8 mouse cellular contexts compared by ENCODE assay signal in the genomic region with DNA sequence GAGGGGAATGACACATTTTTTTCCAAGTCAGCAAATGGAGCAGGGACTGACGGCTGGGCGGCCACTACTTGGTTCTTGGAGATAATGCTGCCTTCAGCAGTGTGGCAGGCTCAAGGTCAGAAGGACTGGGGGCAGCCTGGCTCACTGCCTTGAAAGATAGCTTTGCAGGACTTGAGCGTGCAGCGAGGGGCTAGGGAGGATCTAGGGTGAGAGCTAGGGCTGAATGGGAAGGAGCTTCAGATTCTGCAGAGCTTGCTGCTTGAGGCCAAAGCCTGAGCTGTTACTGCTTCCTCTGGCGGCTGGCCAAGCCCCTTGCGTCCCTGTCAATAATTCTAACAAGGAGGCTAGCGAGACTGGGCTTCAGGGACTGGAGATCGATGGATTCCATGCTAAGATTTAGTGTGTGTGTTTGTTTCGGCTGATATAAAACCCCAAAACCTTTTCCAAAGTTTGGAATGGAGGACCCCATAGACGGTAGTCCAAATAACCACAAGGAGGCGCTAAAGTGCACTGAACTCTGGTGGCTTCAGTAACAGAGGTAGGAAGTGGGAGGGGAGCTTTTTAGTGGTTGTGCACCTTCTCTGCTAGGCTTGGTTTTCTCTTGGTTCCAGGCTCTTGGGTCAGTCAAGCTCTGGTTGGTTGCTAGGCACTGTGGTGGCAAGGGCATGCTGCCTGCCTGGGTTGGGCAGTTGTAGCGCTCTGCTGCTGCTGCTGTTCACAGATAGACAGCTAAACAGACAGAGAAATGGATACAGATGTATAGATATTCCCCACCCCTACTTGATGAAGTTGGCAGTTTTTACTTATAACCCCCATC. TPM values are rescaled to one million over a fixed set of nuclear protein-coding genes. Genes with fewer than 3 reads are reported as not detected.
DNase-seq lines count a peak whose midpoint lies in the region; ATAC-seq and TF ChIP-seq lines count a peak whose summit lies in the region.

No protein-coding gene starts in this region.

- peak overlapping the region; percentile 56 for H3K9ac ChIP-seq in hindbrain, embryonic 16.5 days (ENCODE audit: low read depth, low read length)

- 12% methylated on average over 12 of the region's 12 CpGs for WGBS in hindbrain, embryonic 16.5 days
- 12% methylated on average over 8 of the region's 12 CpGs for WGBS in macrophage (ENCODE audit: missing documents)

- ATAC-seq in hindbrain, embryonic 16.5 days, result peak; percentile 58

- H3K27me3 ChIP-seq in hindbrain, embryonic 16.5 days (replicated peaks; ENCODE audit: control insufficient read depth, insufficient read depth, low read length), result no peaks in the 10 kb centered on the region

- H3K4me1 ChIP-seq in hindbrain, embryonic 16.5 days (ENCODE audit: control insufficient read depth, insufficient read depth, low read depth, low read length), result peaks cover 32% of the 10 kb centered on the region

- no peak overlapping the region for H3K4me3 ChIP-seq in hindbrain, embryonic 16.5 days (ENCODE audit: low read length)
- peak overlapping the region; percentile 33; the same call in 1 of the 2 replicates for H3K4me3 ChIP-seq in left cerebral cortex, adult 2 months
- H3K4me3 ChIP-seq in macrophage (ENCODE audit: inconsistent target), result peak overlapping the region; percentile 25; the same call in 1 of the 2 replicates

- peaks cover 25% of the 10 kb centered on the region for H3K36me3 ChIP-seq in hindbrain, embryonic 16.5 days (ENCODE audit: control insufficient read depth, insufficient read depth, low read length)
- H3K36me3 ChIP-seq in macrophage (ENCODE audit: inconsistent target), result peaks cover 31% of the 10 kb centered on the region; the same call in 1 of the 2 replicates

- H3K27ac ChIP-seq in hindbrain, embryonic 16.5 days (ENCODE audit: low read depth, low read length), result peak overlapping the region; percentile 96
- peak overlapping the region; percentile 95 for H3K27ac ChIP-seq in left cerebral cortex, adult 2 months
- peak overlapping the region; percentile 100 for H3K27ac ChIP-seq in macrophage

- peak; percentile 85 for TF ChIP-seq CTCF in left cerebral cortex, adult 2 months (IDR thresholded peaks at IDR 0.05)

- DNase-seq in ZHBTc4 (ENCODE audit: low read depth, low spot score), result peak; percentile 89
- peak; percentile 63 to 65 for DNase-seq in cerebellum, postnatal 25 days
- DNase-seq in gastrocnemius, adult 18-20 months (ENCODE audit: low spot score), result peak; percentile 81
- DNase-seq in left cerebral cortex, adult 2 months (ENCODE audit: extremely low spot score in 1 of 2, low spot score in 2 of 2), result peak; percentile 43 to 51
- DNase-seq in right cerebral cortex, postnatal 10 days (ENCODE audit: low spot score in 2 of 2), result peak; percentile 80
- DNase-seq in urinary bladder, postnatal 36 days (ENCODE audit: low spot score in 2 of 2), result peak; percentile 59 to 62

- peak overlapping the region; percentile 21; the same call in 1 of the 2 replicates for H3K4me2 ChIP-seq in hindbrain, embryonic 16.5 days (ENCODE audit: low read length)

- no peaks in the 10 kb centered on the region for H3K9me3 ChIP-seq in hindbrain, embryonic 16.5 days (ENCODE audit: control insufficient read depth, low read length)

- intact Hi-C loops in left cerebral cortex, adult 2 months (cut with DNase I), result loop anchor here (1.0 kb wide), 2 partner anchors 30 to 353 kb away; no protein-coding TSS in a partner anchor

- peaks cover 18% of the 10 kb centered on the region; the same call in 1 of the 2 replicates for H3K79me2 ChIP-seq in macrophage (ENCODE audit: inconsistent target)

RNA-seq across cellular contexts. Expression of gene Ptpa, which starts 25.1 kb away (rescaled TPM):
- 10 to 100 TPM; 62.9 to 65.1 TPM for total RNA-seq in gastrocnemius, adult 18-20 months (2021)
- 153 and 159 TPM in 2 replicates for polyA plus RNA-seq in hindbrain, embryonic 16.5 days (2015; fragmentation: Nextera tagmentation; extraction: Ambion mirVana)
- total RNA-seq in left cerebral cortex, adult 2 months (2021), result 100 to 1,000 TPM; 177 to 178 TPM
- 100 to 1,000 TPM in 11 of 26 experiments, 10 to 100 TPM in 15; 20.3 to 162 (median 87.2) TPM for total RNA-seq in macrophage (2018; cell fraction: chromatin; rRNA removed)
- total RNA-seq in macrophage (2018; cell fraction: cytosol; rRNA removed), result 100 to 1,000 TPM in 12 of 26 experiments, 10 to 100 TPM in 14; 72.0 to 130 (median 96.1) TPM
- 100 to 1,000 TPM in 12 of 26 experiments, 10 to 100 TPM in 14; 38.4 to 151 (median 88.4) TPM for total RNA-seq in macrophage (2018; cell fraction: nucleus; rRNA removed)
- polyA plus RNA-seq in macrophage (2018), result 54.9 to 121 TPM (median 116 TPM) in 3 replicates

RNA-seq across cellular contexts. Expression of gene Crat, which starts 25.3 kb away (rescaled TPM):
- total RNA-seq in gastrocnemius, adult 18-20 months (2021), result 100 to 1,000 TPM; 378 to 382 TPM
- polyA plus RNA-seq in hindbrain, embryonic 16.5 days (2015; fragmentation: Nextera tagmentation; extraction: Ambion mirVana), result 25.4 and 30.8 TPM in 2 replicates
- total RNA-seq in left cerebral cortex, adult 2 months (2021), result 10 to 100 TPM; 56.5 to 58.2 TPM
- 10 to 100 TPM in 23 of 26 experiments, 1 to 10 TPM in 3; 5.1 to 67.3 (median 23.7) TPM for total RNA-seq in macrophage (2018; cell fraction: chromatin; rRNA removed)
- 10 to 100 TPM; 28.0 to 69.0 (median 38.0) TPM for total RNA-seq in macrophage (2018; cell fraction: cytosol; rRNA removed)
- 10 to 100 TPM in 25 of 26 experiments, 1 to 10 TPM in 1; 9.1 to 56.5 (median 24.8) TPM for total RNA-seq in macrophage (2018; cell fraction: nucleus; rRNA removed)
- 37.2 to 68.4 TPM (median 59.5 TPM) in 3 replicates for polyA plus RNA-seq in macrophage (2018)

RNA-seq across cellular contexts. Expression of gene Ier5l, which starts 33.1 kb away (rescaled TPM):
- total RNA-seq in gastrocnemius, adult 18-20 months (2021), result 1 to 10 TPM; 1.0 to 1.7 TPM
- 1.2 and 1.4 TPM in 2 replicates for polyA plus RNA-seq in hindbrain, embryonic 16.5 days (2015; fragmentation: Nextera tagmentation; extraction: Ambion mirVana)
- 10 to 100 TPM; 20.9 to 25.3 TPM for total RNA-seq in left cerebral cortex, adult 2 months (2021)
- total RNA-seq in macrophage (2018; cell fraction: chromatin; rRNA removed), result 1 to 10 TPM in 5 of 26 experiments, under 1 TPM in 16, not detected in 5; 0.31 to 6.4 (median 0.72) TPM
- total RNA-seq in macrophage (2018; cell fraction: cytosol; rRNA removed), result 10 to 100 TPM in 3 of 26 experiments, 1 to 10 TPM in 13, under 1 TPM in 10; 0.11 to 10.3 (median 1.2) TPM
- 1 to 10 TPM in 8 of 26 experiments, under 1 TPM in 17, not detected in 1; 0.18 to 6.9 (median 0.66) TPM for total RNA-seq in macrophage (2018; cell fraction: nucleus; rRNA removed)
- 2.4 to 6.5 TPM (median 4.4 TPM) in 3 replicates for polyA plus RNA-seq in macrophage (2018)

RNA-seq across cellular contexts. Expression of gene Dolpp1, which starts 48.9 kb away (rescaled TPM):
- 1 to 10 TPM; 4.9 to 6.9 TPM for total RNA-seq in gastrocnemius, adult 18-20 months (2021)
- polyA plus RNA-seq in hindbrain, embryonic 16.5 days (2015; fragmentation: Nextera tagmentation; extraction: Ambion mirVana), result 63.7 and 67.7 TPM in 2 replicates
- 10 to 100 TPM; 25.8 to 26.8 TPM for total RNA-seq in left cerebral cortex, adult 2 months (2021)
- total RNA-seq in macrophage (2018; cell fraction: chromatin; rRNA removed), result 10 to 100 TPM in 17 of 26 experiments, 1 to 10 TPM in 9; 2.1 to 42.4 (median 19.5) TPM
- total RNA-seq in macrophage (2018; cell fraction: cytosol; rRNA removed), result 10 to 100 TPM in 23 of 26 experiments, 1 to 10 TPM in 3; 5.4 to 23.8 (median 16.5) TPM
- 10 to 100 TPM in 23 of 26 experiments, 1 to 10 TPM in 3; 4.6 to 53.0 (median 19.3) TPM for total RNA-seq in macrophage (2018; cell fraction: nucleus; rRNA removed)
- polyA plus RNA-seq in macrophage (2018), result 18.7 to 21.3 TPM (median 18.7 TPM) in 3 replicates

Comparison
In these comparisons a context has a peak if more than half of its experiments do, and no peak if none do; other contexts are left out.
1. RNA of gene Crat, which starts 25.3 kb away (total RNA-seq): 378 to 382 TPM in gastrocnemius, adult 18-20 months; 56.5 to 58.2 TPM in left cerebral cortex, adult 2 months; every median in the first group is over 4 times any median in the second.
2. RNA of gene Ier5l, which starts 33.1 kb away (total RNA-seq): 20.9 to 25.3 TPM in left cerebral cortex, adult 2 months; 1.0 to 1.7 TPM in gastrocnemius, adult 18-20 months; every median in the first group is over 4 times any median in the second.
3. Peak in every context shown above with its lines, with median percentiles within 50 percentile points of each other: DNase-seq and H3K27ac ChIP-seq.